Mouse (Mus musculus) cerebellum, adult 9-10 months (tissue): ENCODE data around the gene Ptprd.

ENCODE experiments used
- DNase-seq: peaks from one replicate; pipeline ENCODE4 v3.0.0; 2022

Gene Ptprd

DNA sequence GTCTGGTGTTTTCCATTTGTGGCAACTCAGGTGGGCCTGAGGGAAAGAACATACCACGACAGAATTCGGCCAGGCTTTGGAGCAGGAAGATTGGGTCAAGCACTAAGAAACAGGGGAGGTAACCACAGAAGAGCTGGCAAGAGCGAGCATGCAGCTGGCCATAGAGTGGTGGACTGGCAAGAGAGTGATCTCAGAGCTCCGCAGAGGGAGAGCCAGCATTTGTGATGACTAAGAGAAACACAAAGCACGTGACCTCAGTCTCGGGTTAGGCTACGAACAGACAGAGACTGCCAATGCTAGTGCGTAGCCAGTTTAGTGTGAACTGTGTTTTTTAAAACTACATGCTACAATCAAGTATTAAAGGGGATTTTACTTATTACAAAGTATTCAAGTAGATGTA, 1042.9 kb downstream of the Ptprd start:
- no peak for DNase-seq

DNA sequence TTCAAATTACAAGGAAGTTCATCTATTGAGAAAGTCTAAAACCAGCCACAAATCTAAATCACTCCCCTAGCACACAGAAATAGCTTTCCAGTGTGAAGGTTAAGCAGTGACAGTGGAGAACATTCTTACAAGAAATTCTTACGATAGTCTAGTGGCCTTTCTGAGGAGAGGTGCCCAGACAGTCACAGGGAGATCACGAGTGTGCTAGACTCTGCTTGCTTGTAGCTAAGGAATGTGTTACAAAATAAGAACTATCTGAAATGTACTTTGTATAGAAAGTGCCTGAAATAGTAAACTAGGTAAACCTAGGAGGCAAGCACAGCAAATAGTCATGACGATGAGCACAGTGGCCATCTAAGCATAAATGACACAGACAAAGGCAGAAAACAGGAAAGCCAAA, 1054.2 kb downstream of the Ptprd start:
- DNase-seq: no peak

DNA sequence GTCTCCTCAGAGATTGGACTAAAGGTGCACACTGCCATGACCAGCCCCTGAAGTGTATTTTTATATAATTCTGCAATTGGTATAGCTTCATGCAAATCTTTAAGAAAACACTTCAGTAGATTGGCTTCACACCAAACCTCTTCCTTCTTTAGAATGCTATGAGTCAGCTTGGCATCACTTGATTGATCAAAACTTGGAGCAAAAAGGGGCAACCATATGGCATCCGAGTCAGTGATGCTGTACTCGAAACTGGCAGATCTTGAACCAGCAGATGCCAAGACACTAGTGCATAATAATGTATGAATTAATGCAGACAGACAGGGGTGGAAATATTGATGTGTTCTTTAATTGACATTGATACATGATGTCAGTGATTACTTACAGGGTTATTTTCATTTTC, 1056.2 kb downstream of the Ptprd start:
- peak; percentile 66 for DNase-seq

DNA sequence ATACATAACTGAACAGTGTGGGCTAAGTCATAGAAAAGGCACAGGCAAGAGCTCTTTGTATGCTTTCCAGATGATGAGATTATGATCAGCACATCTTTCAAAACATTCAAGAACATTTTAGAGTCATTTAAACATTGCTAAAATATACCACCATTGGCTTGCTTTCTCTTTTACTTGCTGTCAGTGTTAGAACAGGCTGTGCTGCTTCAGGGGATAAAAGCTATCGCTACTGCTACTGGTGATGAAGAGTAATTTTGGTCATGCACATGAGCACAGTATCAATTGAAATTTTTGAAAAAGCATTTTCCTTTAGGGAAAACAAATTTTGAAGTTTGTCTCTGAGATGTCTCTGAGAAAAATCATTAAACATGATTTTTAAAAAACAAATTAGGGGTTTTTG, 1056.7 kb downstream of the Ptprd start:
- no peak for DNase-seq

DNA sequence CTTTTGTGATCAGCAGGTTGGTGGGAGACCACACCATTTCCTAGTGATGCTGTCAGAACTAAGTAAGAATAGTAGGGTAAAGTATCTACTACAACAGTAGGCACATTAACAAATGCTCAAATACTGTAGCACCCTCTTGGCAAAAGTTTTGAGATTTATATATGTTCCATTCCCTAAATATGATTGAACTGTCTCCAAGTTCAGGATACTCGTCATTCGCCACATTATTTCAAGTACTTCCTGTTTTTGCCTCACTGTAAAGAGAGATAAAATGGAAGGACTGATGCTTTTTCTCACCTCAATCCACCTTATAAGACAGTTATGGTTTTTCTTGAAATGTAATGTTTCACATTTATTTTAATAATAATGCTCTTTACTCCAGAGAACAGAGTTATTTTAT, 1086.9 kb downstream of the Ptprd start:
- no peak for DNase-seq

DNA sequence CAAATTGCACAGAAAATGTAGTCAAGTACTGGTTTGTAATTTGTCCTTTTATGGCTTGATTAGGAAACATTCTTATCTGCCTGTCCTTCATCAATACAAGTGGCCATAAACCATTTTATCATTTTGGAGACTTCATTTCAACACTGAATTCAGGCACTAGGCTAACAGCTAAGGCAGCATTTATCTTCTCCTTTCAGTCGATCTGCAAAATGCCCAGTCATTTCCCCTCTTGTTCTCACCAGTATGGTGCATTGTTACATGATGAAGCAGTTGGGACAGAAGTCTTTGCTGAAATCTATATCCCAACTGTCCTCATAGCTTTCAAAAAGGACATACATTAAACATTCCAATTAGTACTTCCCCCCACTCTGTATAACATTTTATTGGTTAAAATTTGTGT, 1100.9 kb downstream of the Ptprd start:
- DNase-seq: no peak

DNA sequence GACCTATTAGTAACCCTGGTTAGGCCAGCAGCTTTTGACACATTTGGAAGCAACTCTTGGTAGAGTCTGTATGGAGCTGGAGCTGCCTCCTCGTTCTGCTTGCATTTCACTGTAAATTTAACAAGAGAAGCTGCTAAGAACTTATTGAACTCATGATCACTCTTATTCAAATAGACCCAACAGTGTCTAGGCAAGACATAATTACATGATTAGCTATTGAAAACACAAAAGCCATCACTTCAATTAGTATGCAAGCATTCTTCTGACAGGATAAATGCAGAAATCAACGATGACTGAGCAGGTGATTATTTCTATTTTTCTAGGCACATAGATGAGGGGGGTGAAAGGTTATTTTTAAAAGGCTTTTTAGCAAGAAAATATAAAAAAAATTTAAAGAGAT, 1104.5 kb downstream of the Ptprd start:
- DNase-seq: no peak

DNA sequence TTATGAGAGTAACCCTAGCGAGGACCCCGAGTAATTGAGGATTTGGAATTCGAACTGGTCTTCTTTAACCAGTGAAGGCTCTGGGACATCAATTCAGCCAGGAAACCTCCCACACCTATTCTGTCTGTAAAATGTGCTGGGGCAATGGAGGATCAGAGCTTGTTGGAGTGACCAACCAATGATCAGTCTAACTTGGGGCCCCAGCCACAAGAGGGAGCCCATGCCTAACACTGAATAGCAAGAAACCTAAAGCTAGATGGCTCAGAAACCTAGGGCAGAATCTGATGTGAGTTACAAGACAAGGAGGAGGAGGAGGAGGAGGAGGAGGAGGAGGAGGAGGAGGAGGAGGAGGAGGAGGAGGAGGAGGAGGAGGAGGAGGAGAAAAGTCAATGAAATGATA, 1128.6 kb downstream of the Ptprd start:
- DNase-seq: peak; percentile 17

DNA sequence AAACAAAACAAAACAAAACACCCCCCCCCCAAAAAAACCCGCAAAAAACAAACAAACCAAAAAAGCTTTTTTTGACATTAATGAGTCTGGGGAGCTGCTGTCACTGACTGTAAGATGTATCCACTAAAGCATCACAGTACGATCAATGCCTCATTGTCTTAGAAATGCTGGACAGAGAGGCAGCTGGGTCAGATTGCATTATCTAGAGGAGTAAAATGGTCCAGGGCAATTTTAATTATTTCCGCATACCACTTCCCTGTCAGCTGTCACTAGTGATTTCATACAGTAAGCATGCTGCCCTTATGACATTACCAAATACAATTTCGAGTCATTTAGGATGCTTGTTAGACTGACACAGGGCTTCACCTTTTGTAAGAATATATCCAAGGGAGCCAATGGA, 1134.2 kb downstream of the Ptprd start:
- no peak for DNase-seq

DNA sequence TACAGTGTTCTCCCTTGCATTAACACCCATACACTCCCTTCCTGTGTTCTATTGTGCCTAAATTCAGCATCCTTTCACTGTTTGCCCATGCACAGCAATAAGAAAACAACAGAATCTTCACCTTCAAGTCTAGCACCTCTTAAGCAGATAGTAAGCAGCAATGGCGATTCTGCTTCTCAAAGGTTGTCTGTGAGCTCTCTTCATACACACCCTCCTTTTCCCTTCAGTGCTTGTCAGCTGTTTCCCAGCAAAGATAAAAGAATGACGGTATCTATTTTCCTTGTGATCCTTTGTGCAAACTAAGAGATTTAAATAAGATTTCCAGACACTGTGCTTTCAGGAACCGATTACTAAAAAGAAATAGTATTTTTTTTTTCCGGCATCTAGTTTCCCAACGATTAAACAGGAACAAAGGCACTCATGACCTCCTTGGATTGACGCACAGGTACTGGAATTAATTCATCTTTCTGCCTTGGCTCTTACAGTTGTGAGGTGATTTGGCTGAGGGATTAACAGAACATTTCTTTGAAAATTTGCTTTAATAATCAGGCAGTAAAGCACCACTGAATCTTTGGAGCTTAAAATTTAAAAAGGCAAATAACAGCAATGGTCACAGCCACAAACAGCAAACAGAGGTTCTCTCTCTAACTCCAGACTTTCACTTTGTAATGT, 1161.1 kb downstream of the Ptprd start:
- DNase-seq: no peak

DNA sequence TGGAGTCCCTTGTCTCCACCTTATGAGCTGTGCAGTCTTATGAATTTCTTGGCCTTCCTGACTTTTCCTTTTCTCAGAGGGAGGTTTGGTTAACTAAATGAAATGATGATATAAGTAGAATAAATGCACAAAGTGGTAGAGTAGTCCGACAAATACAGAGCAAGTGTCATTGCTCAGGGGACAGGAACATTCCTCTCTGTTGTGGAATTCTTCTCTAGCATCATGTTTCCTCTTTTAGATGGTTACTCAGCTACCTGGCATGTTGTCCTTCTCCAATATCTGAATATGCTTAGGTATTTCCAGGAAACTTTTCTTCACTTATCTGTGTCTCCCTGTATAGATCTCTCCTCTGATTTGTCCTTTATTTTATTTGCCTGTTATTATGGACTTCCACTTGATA, 1207.3 kb downstream of the Ptprd start:
- no peak for DNase-seq

DNA sequence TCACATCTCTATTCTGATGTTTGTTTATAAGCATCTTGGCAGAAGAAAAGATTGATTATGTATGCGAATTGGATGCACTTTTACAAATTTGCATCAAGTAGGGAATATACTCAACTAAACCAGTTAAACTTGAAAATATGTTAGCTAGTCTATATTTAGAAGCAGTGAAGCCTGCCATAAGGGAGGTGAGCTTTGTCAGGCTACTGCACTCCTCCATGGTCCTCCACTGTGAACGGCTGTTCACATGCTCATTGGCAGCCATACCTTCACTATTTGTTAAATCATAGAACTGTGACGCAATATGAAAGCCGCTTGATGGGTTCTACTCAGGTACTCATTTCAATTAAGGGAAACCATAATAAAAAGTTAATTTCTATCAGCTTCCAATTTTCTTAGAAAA, 1215.6 kb downstream of the Ptprd start:
- DNase-seq: no peak

DNA sequence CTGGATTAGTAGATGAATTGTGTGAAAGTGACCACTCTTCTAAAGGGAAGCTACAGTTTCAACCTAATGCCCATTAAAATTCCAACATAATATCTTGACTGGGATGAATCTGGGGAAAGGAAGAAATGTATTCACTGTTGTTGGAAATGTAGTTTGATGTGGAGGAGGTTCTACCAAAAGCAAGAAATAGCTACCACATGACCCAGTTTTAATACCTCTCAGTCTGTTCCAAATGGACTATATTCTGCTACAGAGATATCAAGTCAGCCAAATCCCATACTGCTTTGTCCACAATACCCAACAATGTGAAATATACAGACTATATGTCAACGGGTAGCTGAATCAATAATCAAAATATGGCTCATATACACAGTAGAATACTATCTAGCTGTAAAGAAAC, 1221.8 kb downstream of the Ptprd start:
- DNase-seq: no peak

DNA sequence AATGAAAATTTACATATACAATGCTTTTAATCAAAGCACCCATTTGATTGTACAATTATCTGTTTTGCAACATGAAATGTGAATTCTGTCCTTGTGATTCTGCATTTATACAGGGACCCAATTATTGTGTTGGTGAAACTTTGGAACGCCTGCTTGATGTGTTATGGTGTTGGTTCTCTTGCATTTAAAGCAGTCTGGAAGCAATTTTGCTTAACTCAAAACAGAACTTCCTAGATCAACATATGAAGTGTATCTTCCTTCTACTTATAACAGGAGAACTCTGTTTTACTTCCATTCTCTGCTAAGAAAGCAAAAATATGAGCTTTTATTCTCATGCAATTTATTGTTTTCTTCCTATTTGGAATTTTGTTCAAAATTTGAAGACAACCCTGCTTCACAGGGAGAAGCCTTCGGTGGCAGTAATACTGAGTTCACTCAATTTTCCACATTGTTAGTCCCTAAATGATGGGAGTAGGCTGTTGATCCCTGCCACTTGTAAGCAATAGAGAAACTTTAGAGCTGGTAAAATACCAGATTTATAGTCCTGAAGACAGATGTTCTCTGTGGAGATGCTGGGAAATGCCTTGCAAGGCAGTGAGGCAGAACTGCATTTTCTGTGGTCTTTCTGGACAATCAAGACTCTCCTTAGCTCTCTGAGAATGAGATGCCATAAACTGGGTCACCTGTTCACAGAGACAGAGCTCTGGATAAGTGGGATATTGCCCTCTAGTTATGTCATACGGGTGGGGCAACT, 1234.5 kb downstream of the Ptprd start:
- DNase-seq: no peak

DNA sequence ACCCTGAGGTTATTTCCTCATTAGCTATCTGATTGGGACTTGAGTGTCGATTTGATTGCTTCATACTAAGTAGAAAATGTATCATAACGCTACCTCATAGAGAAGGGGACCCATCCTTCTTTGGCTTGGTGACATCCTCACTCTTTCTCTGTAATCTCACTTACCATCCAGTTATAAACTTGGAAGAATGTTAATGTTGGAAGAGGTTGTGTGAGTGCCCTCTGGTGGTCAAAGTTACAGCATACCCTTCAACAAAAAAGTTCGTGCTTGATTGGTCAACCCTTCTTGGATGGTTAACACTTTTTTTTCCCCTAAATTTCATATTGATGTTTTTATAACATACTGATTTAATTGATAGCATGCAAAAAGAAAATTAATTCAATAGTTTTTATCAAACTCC, 1263.5 kb downstream of the Ptprd start:
- peak; percentile 41 for DNase-seq

DNA sequence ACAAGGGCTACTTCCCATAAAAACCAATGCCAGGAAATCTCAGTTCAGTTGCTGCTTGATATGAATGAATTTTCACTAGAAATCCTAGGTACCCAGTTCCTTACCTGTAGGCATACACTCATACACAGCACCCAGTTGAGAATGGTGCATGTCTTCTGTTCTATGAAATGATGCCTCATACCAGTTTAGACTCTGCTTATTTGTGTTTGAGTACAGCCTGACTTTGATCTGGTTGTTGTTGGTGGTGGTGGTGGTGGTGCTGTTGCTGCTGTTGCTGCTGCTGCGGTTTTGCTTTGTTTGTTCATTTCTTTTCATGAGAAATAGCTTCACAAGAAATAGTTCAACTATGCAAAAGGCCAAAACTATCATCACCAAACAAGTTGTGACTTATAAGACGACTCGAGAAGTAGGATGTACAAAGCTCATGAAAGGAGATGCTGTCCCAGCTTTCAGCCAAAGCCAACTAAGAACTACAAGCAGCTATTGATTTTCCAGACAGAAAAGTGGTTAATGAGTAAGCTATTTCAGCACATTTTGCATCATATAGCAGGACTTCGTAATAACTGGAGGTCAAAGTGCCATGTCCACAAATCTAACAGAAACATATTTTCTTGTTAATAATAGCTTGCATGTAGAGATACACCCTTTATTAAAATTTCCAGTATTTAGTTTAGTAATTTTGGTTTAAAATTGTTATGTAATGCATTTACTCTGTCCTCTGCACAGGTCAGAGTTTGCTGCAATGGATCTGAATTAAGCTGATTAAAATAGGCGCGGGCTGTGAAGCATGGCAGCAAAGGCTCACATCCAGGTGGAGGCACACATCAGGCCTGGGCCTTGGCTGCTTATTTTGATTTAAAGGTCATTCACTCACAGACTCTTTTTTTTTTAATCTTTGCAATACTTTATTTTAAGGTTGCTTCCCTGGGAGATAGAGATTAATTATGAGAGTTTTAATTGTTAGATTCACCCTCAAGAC, 1270.1 kb downstream of the Ptprd start:
- DNase-seq: no peak

DNA sequence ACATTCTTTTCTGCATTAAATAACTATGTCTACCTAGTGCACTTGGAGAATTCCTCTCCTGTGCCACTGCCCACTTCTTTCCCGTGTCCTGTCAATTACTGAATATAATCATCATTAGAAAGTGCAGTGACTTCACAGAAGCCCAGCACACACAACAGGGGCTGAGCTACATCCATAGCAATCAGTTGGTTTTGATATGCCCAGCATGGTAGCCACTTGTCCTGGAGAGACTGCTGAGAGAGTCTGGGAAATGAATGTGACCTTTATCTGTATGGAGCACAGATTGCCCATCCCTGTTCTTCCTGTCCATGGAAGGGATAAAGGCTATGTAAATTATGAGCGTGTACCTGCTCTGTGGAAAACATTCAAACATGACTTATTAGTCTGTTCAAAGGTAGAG, 1280.2 kb downstream of the Ptprd start:
- no peak for DNase-seq

DNA sequence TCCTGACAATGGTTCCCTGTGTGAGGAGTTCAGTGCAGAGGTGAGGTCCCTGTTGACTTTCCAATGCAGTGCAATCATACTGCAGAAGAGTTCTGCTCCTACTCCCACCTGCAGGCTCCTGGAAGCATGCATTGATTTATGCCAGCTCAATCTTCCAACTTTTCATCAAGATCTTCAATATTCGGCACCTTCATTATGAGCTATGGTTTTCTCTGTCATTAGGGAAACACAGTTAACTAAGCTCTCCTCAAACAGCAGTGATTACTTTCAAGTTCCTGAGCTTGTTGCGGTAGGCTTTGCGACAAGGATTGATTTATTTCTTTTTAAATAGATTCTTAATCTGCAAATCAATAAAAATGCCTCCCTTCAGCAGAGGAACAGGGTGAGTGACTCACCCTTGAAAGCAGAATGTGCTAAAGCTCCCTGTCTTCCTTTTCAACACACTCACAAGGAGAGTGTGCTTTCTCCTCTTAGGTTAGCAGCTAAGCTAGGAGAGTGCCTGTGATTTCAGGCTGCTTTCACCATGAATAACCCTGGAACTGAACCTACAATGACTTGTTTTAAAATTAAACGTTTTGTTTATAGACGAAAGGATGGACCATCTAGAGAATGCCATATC, 1298.1 kb downstream of the Ptprd start:
- no peak for DNase-seq

DNA sequence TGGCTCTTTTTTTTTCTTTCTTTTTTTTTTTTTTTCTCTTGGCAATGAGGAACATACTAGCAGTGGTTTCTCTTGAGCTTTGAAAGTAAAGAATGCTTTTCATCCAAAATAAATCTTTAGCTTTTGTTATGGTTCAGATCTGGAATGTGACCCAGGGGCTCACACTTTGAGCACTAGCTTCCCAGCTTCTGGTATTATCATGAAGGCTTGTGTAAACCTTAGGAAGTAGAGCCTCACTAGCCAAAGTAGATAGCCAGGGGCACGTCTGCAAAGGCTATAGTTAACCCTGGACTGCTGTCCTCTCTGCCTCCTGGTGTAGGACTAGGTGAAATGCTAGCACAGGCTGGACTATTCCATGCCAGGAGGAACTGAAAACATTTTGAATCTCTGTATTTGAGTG, 1310.1 kb downstream of the Ptprd start:
- no peak for DNase-seq

DNA sequence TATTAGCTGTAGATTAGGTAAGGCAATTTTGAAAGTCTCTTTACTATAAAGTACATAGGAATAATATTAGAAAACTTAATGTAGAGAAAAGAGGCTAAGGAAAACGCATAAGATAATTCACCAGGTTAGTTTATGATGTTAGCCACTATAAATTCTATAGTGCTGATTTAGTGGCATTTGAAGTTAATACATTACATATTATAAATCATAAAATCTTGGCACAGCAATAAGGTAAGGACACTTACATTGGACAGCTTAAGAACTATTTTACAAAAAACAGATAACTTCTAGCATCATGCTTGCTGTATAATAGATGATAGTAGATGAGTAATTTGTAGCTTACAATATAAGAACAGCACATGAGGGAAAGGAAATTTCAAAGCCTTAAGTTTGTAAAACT, 1322.1 kb downstream of the Ptprd start:
- DNase-seq: no peak

DNA sequence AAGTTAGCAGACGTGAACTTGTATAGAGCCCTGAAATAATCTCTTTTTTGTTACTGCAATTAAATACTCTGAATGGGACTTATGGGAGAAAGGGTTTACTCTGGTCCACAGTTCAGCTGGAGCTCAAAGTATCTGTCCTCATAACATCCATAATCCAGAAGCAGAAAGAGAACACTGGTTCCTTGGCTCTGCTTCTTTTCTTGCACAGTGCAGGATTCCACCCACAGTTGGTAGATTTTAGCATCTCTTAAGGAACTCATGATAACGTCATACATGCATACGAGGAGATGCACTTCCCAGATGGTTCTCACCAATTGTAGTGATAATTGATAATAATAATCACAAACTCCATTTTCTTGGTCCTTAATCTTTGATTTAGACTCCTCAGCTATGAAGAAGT, 1330.2 kb downstream of the Ptprd start:
- no peak for DNase-seq

DNA sequence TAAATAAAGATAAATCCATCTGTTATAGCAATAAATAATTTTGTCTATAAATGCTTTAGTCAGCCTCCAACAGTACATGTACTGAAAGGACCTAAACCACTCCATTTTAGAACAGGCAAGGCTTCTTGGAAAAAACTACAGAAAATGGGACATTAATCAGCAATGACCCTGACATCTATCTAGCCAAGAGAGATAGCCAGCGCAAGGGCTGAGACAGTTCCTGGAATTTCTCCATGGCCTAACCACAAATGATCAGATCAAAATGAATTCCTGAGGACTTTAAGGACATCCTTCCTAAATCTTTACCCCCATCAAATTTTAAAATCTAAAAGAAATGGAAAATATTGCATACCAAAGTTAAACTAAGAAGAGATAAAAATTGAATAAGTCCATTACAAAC, 1340.8 kb downstream of the Ptprd start:
- DNase-seq: no peak

DNA sequence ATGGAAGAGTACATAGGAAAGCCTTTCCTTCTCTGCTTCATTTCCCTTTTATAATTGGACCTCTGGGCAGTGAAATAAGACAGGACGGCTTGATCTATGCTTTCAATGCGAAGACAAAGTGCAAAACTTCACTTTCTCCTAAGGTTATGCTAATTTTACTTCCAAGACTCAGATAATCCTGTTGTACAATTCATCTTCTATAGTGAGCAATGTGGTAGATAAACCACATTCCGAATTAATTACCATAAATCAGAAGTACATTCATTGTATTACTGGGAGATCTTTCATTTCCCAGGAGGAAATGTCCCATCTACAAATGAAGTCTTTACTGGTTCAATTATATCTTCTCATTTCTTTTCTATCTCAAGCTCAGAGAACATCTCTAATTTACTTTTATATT, 1346.2 kb downstream of the Ptprd start:
- DNase-seq: no peak
